Mouse (Mus musculus): ENCODE measurements around the gene Dcaf8. TPM values are rescaled to one million over a fixed set of nuclear protein-coding genes. Genes with fewer than 3 reads are reported as not detected.

Gene Dcaf8
- 39.0 TPM for polyA plus RNA-seq (2014; fragmentation: Illumina TruSeq; extraction: RNeasy Lipid Tissue Mini Kit (QIAGEN cat#74804); ENCODE audit: low replicate concordance)

GRCm38 (mm10) chr1:172147835-172148278 is at the start of gene Dcaf8:
Gene Dcaf8, plus strand, starts transcription at chr1:172148084.

GRCm38 (mm10) chr1:172126376-172127347 is 21.2 kb upstream of the Dcaf8 start, which contains the start of gene Pex19:
Gene Pex19, plus strand, starts transcription at chr1:172126755.

GRCm38 (mm10) chr1:172206141-172206917 is 58.4 kb downstream of the Dcaf8 start, which contains the start of gene Pea15a:
Gene Pea15a, minus strand, starts transcription at chr1:172206804.

GRCm38 (mm10) chr1:172219451-172220406 is 71.8 kb downstream of the Dcaf8 start, which contains the start of gene Casq1:
Gene Casq1, minus strand, starts transcription at chr1:172219868.

Other genes with a start within 250 kb of the Dcaf8 start
- 2.7 TPM for gene Slamf6, start 230.6 kb upstream of the Dcaf8 start, polyA plus RNA-seq (2014; fragmentation: Illumina TruSeq; extraction: RNeasy Lipid Tissue Mini Kit (QIAGEN cat#74804); ENCODE audit: low replicate concordance)
- gene Vangl2, start 119.6 kb upstream of the Dcaf8 start, polyA plus RNA-seq (2014; fragmentation: Illumina TruSeq; extraction: RNeasy Lipid Tissue Mini Kit (QIAGEN cat#74804); ENCODE audit: low replicate concordance): 0.37 TPM
- gene Nhlh1, start 90.5 kb upstream of the Dcaf8 start, polyA plus RNA-seq (2014; fragmentation: Illumina TruSeq; extraction: RNeasy Lipid Tissue Mini Kit (QIAGEN cat#74804); ENCODE audit: low replicate concordance): not detected
- 197 TPM for gene Copa, start 65.6 kb upstream of the Dcaf8 start, polyA plus RNA-seq (2014; fragmentation: Illumina TruSeq; extraction: RNeasy Lipid Tissue Mini Kit (QIAGEN cat#74804); ENCODE audit: low replicate concordance)
- 22.8 TPM for gene Ncstn, start 65.3 kb upstream of the Dcaf8 start, polyA plus RNA-seq (2014; fragmentation: Illumina TruSeq; extraction: RNeasy Lipid Tissue Mini Kit (QIAGEN cat#74804); ENCODE audit: low replicate concordance)
- gene Pex19, start 21.3 kb upstream of the Dcaf8 start, polyA plus RNA-seq (2014; fragmentation: Illumina TruSeq; extraction: RNeasy Lipid Tissue Mini Kit (QIAGEN cat#74804); ENCODE audit: low replicate concordance): 61.3 TPM
- gene Pea15a, start 58.7 kb downstream of the Dcaf8 start, polyA plus RNA-seq (2014; fragmentation: Illumina TruSeq; extraction: RNeasy Lipid Tissue Mini Kit (QIAGEN cat#74804); ENCODE audit: low replicate concordance): 16.0 TPM
- not detected for gene Casq1, start 71.8 kb downstream of the Dcaf8 start, polyA plus RNA-seq (2014; fragmentation: Illumina TruSeq; extraction: RNeasy Lipid Tissue Mini Kit (QIAGEN cat#74804); ENCODE audit: low replicate concordance)
- not detected for gene Atp1a4, start 110.3 kb downstream of the Dcaf8 start, polyA plus RNA-seq (2014; fragmentation: Illumina TruSeq; extraction: RNeasy Lipid Tissue Mini Kit (QIAGEN cat#74804); ENCODE audit: low replicate concordance)
- 0.30 TPM for gene Igsf8, start 113.6 kb downstream of the Dcaf8 start, polyA plus RNA-seq (2014; fragmentation: Illumina TruSeq; extraction: RNeasy Lipid Tissue Mini Kit (QIAGEN cat#74804); ENCODE audit: low replicate concordance)
- 3.0 TPM for gene Atp1a2, start 150.0 kb downstream of the Dcaf8 start, polyA plus RNA-seq (2014; fragmentation: Illumina TruSeq; extraction: RNeasy Lipid Tissue Mini Kit (QIAGEN cat#74804); ENCODE audit: low replicate concordance)
- gene Kcnj9, start 181.2 kb downstream of the Dcaf8 start, polyA plus RNA-seq (2014; fragmentation: Illumina TruSeq; extraction: RNeasy Lipid Tissue Mini Kit (QIAGEN cat#74804); ENCODE audit: low replicate concordance): not detected
- 3.3 TPM for gene Kcnj10, start 193.1 kb downstream of the Dcaf8 start, polyA plus RNA-seq (2014; fragmentation: Illumina TruSeq; extraction: RNeasy Lipid Tissue Mini Kit (QIAGEN cat#74804); ENCODE audit: low replicate concordance)
- 25.7 TPM for gene Pigm, start 228.5 kb downstream of the Dcaf8 start, polyA plus RNA-seq (2014; fragmentation: Illumina TruSeq; extraction: RNeasy Lipid Tissue Mini Kit (QIAGEN cat#74804); ENCODE audit: low replicate concordance)